Mouse (Mus musculus) adrenal gland, adult (tissue): ENCODE measurements around the gene Ttn.
A peak's percentile ranks its signal among the peaks of the same experiment; 100 is the strongest.

ENCODE experiments used
- DNase-seq, 2 experiments: peaks; one replicate each; pipeline ENCODE4 v3.0.0; 2022 to 2023; ENCODE audit warnings: low spot score in 1 of 2; ENCODE audit not compliant: inconsistent age in 2 of 2

Gene Ttn

DNA sequence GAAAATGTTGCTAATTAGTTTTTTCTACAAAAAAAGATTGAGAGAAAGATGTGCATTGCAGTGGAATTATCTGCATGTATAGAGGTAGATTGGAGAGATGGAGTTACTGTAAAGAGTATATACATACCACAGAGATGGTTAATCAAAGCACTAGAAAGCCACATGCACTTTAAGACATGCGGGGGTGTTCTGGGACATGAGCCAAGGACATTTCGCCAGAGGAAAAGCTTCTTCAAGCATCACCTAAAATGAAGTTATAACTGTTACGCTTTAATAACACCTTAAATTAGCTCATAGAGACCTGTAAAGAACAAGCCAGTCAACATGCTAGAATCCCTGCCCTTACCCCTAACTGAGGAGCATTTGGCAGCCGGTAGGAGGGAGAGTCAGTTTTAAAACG is 315.1 kb downstream of the Ttn start:
- no peak for DNase-seq

DNA sequence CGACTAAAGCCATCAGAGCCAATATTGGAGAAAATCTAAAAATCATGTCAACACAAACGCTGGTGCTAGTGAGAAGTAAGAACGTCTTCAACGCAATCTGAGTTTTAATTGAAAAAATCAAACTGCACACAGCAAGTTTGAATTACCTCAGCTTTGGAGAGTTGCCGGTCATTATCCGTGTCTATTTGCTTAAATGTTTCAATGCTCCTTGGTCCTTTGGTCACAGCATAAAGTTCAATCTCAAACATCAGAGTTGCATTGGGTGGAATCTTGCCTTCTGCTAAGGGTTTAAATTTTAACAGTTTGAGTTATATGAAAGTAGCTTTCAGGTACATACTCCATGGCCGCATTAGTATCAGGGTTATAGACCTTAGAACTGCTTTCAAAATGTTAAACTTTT is 316.8 kb downstream of the Ttn start:
- DNase-seq, result no peak

DNA sequence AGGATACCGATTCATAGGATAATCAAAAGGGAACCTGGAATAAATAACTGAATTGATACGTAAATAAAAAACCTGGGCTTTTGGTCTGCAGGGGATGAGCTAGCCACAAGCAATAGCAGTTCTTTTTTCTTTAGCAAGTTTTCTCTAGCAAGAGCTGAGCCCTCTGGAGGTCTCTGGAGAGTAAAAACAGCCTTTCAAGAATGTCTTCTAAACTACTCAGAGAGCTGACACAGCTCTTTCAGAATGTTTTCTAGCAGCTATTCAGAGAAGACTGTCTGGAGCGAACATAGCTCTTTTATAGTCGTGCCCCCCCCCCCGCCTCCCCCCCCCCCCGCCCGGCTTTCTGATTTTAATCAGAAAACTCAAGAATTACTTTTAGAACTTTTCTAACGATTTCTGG is 322.9 kb downstream of the Ttn start:
- DNase-seq, result no peak

DNA sequence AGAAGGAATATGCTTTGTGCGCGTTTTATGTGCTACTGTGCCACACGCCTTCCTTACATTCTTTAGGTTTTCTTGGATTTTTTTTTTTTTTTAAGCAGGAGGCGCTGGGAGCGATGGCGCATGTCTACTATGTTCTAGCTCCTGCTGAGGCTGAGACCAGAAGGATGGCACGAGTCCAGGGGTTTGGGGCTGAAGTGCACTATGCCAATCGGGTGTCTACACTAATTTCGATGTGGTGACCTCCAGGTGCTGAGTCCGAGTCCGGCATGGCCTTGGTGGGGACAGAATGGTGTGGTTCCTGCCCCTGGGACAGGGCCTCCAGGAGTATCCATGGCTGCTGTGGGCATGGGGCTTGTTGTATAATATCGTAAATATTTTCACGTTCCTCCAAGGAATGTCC is 323.8 kb downstream of the Ttn start:
- no peak for DNase-seq

DNA sequence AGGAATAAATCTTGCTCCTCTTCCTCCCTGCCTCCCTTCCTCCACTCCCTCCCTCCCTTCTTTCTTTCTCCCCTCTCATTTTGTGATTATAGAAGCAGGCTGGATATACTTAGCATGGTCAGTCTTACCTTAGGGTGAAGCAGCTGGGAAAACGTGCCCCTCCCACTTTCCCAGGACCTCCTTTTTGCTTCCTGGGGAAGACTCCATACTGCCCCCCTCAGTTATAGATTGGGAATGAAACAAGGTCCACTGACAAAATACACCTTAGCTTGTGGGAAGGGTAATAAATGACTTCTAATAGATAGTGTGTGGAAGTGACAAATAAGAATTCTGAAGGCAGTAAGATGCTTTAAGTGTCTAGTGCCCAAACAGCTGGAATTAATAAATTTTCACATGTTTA is 326.4 kb downstream of the Ttn start:
- peak in 1 of 2 experiments; percentile 56 for DNase-seq

DNA sequence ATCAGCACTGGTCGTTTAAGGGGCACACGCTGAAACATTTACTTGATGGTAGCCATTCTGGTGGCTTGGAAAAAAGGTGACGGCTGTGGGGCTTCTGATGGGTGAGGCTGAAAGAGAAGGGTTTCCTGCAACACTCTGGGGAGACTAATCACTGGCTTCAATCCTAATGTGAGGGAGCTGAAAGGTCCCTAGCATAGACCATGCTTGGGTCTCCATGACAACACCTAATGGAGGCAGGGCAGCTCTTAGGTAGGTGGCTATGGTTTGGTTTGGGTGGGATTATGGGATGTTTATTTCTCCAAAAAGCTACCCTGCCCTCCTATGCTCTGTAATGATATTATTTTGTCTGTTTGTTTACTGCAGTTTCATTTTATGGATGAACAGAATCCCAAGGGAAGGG is 326.9 kb downstream of the Ttn start:
- no peak for DNase-seq

DNA sequence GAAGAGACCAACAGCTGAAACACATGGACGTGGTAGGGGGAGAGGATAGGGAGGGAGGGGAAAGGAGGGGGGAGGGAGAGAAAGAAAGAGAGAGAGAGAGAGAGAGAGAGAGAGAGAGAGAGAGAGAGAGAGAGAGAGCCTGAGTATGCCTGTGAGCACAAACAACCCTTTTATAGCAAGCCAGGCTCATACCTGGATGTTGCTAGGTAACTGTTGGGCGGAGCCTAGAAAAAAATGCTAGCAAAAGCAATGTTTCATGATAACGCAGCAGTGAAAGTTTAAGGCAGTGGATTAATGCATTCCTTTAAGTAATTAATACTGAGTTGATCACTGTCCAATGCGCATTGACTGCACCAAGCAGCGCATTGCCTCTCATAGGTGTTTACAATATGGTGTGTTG is 327.7 kb downstream of the Ttn start:
- DNase-seq, result no peak
